Mouse (Mus musculus): Measurements from ENCODE around the gene Suv39h1. TPM values are rescaled to one million over a fixed set of nuclear protein-coding genes. Genes with fewer than 3 reads are reported as not detected.

Suv39h1 gene
- polyA plus RNA-seq (2015; fragmentation: Nextera tagmentation; extraction: Ambion mirVana) = 48.1 and 48.6 TPM in 2 replicates

DNA sequence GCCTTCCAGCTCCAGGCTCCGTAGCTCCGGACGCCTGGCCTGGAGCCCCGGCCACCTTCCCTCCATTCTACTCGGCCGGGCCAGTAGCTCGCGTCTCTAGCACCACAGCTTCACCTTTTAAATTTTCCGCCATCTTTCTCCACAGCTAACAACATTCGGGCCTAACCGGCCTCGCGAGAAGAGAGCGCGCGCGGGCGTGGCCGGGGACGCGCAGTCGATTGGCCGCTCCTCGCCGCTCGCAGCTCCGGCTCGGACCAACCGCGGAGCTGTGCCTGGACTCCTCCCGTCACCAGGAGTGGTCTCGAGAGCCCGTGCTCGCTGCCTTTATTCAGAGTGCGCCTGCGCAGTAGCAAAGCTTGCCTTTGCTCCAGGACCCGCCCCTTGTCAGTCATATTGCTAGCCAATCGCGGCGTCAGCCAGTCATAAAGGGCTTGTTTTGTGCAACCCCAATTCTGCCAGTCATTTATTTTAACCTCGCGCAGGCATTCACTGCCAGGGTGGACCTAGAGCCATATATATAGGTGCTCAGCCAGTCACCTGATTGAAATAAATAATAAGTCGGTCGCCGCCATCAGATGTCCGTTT is at the start of gene Suv39h1:
TSS of gene Suv39h1 (minus strand) at position 331 of the 585 bp plus-strand sequence.
- ATAC-seq = peak; percentile 97
- H3K9me3 ChIP-seq (ENCODE audit: control insufficient read depth, low read length) = no peaks in the 10 kb centered on the region
- H3K4me3 ChIP-seq (replicated peaks; ENCODE audit: low read length) = peak within 1 kb of the TSS; percentile 59
- H3K36me3 ChIP-seq (ENCODE audit: control insufficient read depth, insufficient read depth) = 0 out of 2 replicates have a peak, but pooled peaks cover 3% of the 10 kb centered on the region
- H3K4me2 ChIP-seq (ENCODE audit: low read length) = peak within 1 kb of the TSS; percentile 59
- 15% methylated on average over 41 of the region's 46 CpGs for WGBS
- no peaks in the 10 kb centered on the region; the same call in 1 of the 2 replicates for H3K4me1 ChIP-seq (replicated peaks; ENCODE audit: control insufficient read depth, insufficient read depth, low read length)
- no peaks in the 10 kb centered on the region for H3K27me3 ChIP-seq (replicated peaks; ENCODE audit: control insufficient read depth, insufficient read depth, low read length)
- H3K9ac ChIP-seq (replicated peaks; ENCODE audit: low read depth, low read length) = peak within 1 kb of the TSS; percentile 53
- peak within 1 kb of the TSS; percentile 84 for H3K27ac ChIP-seq (ENCODE audit: low read length)

DNA sequence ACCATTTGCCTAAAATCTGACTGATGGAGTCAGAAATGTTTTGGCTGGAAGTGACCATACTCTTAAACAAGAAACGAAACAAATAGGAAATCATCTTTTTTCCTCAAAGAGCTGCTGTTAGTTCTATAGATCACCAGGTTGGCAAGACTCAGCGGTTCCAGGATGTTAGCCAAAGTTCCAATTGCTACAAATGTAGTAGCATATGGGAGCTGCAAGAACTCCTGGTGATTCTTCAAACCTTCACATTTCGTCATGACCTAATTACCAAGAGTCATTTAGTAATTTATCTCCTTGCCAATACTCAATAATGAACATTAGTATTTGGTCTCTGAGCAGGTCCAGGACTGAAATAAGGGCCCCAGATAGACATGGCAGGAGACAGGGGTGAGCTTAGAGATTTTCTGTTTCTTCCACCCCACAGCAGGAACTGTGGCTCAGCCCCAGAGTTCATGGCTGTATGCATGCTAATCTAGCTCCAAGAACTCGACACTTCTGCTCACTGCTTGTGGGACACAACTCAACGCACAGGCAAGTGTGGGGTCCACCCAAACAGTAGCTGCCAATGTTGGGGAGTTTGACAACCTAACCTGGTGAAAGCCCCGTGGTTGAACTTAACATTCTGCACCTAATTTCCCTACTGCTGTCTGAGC is 49.4 kb upstream of the Suv39h1 start:
- Histone ChIP-seq H3K9me3 (ENCODE audit: control insufficient read depth, low read length) (no peaks in the 10 kb centered on the region; the same call in 1 of the 2 replicates), H3K4me3 (replicated peaks; ENCODE audit: low read length) (no peak overlapping the region)

DNA sequence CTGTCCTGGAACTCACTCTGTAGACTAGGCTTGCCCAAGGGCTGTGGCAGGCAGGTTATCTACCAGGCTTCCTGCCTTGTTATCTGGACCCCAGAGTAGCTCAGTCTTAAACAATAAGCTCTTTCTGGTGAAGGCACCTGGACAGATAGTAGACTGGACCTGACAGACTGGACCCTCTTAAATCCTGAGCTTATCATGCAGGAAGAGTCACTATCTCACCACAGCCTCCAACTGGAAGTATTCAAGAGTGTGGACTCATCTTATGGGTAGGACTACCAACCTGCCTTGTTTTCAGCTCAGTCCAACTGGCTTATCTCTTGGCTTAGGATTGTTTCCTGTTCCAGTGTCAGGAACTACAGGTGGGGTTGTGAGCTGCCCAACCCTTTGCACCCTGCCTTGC is 42.7 kb upstream of the Suv39h1 start:
- no peak overlapping the region for H3K4me3 ChIP-seq (replicated peaks; ENCODE audit: low read length)
- no peaks in the 10 kb centered on the region for H3K36me3 ChIP-seq (ENCODE audit: control insufficient read depth, insufficient read depth)
- H3K4me1 ChIP-seq (replicated peaks; ENCODE audit: control insufficient read depth, insufficient read depth, low read length) = no peaks in the 10 kb centered on the region
- no peaks in the 10 kb centered on the region for H3K9me3 ChIP-seq (ENCODE audit: control insufficient read depth, low read length)
- ATAC-seq = no peak
- H3K27me3 ChIP-seq (replicated peaks; ENCODE audit: control insufficient read depth, insufficient read depth, low read length) = no peaks in the 10 kb centered on the region
- H3K9ac ChIP-seq (replicated peaks; ENCODE audit: low read depth, low read length) = no peak overlapping the region
- H3K27ac ChIP-seq (ENCODE audit: low read length) = no peak overlapping the region
- H3K4me2 ChIP-seq (ENCODE audit: low read length) = no peak overlapping the region

More for the DNA sequence above, 49.4 kb upstream of the Suv39h1 start:
- Histone ChIP-seq H3K9ac (replicated peaks; ENCODE audit: low read depth, low read length) (no peak overlapping the region), H3K27me3 (replicated peaks; ENCODE audit: control insufficient read depth, insufficient read depth, low read length) (no peaks in the 10 kb centered on the region), H3K4me2 (ENCODE audit: low read length) (no peak overlapping the region), H3K27ac (ENCODE audit: low read length) (no peak overlapping the region), H3K36me3 (ENCODE audit: control insufficient read depth, insufficient read depth) (peaks cover 6% of the 10 kb centered on the region), H3K4me1 (replicated peaks; ENCODE audit: control insufficient read depth, insufficient read depth, low read length) (no peaks in the 10 kb centered on the region)
- WGBS = 84% methylated on average over 6 of the region's 6 CpGs
- ATAC-seq = no peak

DNA sequence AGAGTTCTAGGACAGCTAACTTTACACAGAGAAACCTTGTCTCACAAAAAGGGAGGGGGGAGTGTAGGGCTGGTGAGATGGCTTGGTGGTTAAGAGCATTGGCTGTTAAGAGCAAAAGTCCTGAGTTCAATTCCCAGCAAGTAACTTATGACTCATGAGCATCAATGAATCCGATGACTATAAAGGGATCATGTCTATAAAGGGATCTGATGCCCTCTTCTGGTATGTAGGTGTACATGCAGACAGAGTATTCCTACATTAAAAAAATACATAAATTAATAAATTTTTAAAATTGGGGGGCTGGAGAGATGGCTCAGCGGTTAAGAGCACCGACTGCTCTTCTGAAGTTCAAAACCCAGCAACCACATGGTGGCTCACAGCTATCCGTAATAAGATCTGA is 40.7 kb upstream of the Suv39h1 start:
- H3K27ac ChIP-seq (ENCODE audit: low read length) = no peak overlapping the region
- no peak overlapping the region for H3K9ac ChIP-seq (replicated peaks; ENCODE audit: low read depth, low read length)
- no peak overlapping the region for H3K4me2 ChIP-seq (ENCODE audit: low read length)
- ATAC-seq = no peak
- no peak overlapping the region for H3K4me3 ChIP-seq (replicated peaks; ENCODE audit: low read length)
- no peaks in the 10 kb centered on the region for H3K4me1 ChIP-seq (replicated peaks; ENCODE audit: control insufficient read depth, insufficient read depth, low read length)
- no peaks in the 10 kb centered on the region for H3K36me3 ChIP-seq (ENCODE audit: control insufficient read depth, insufficient read depth)
- no peaks in the 10 kb centered on the region for H3K27me3 ChIP-seq (replicated peaks; ENCODE audit: control insufficient read depth, insufficient read depth, low read length)
- 81% methylated on average over 4 of the region's 4 CpGs for WGBS
- no peaks in the 10 kb centered on the region for H3K9me3 ChIP-seq (ENCODE audit: control insufficient read depth, low read length)

DNA sequence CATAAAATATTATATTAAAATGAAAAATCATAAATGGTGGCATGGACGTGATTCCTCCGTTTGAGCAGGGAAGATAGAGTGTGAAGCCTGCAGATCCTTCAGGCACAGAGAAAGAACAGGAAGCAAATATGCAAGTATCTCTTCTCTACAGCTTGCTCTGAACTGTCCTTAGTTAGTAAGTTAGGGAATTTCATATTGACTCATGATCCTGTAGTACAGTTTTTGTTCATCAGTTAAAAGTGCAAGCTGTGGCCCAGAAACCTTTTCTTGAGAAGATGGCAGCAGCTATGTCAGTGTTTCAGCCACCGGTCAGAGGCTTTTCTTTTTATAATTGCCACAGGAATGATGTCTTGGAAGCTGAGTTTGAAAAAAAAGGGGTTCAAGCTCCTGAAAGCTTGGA is 30.5 kb upstream of the Suv39h1 start:
- H3K4me2 ChIP-seq (ENCODE audit: low read length) = no peak overlapping the region
- H3K4me1 ChIP-seq (replicated peaks; ENCODE audit: control insufficient read depth, insufficient read depth, low read length) = peaks cover 5% of the 10 kb centered on the region; the same call in 1 of the 2 replicates
- no peak overlapping the region for H3K4me3 ChIP-seq (replicated peaks; ENCODE audit: low read length)
- no peak for ATAC-seq
- H3K9ac ChIP-seq (replicated peaks; ENCODE audit: low read depth, low read length) = no peak overlapping the region
- H3K9me3 ChIP-seq (ENCODE audit: control insufficient read depth, low read length) = no peaks in the 10 kb centered on the region
- no peaks in the 10 kb centered on the region for H3K36me3 ChIP-seq (ENCODE audit: control insufficient read depth, insufficient read depth)
- no peak overlapping the region for H3K27ac ChIP-seq (ENCODE audit: low read length)
- 98% methylated on average over 3 of the region's 3 CpGs for WGBS
- H3K27me3 ChIP-seq (replicated peaks; ENCODE audit: control insufficient read depth, insufficient read depth, low read length) = no peaks in the 10 kb centered on the region

DNA sequence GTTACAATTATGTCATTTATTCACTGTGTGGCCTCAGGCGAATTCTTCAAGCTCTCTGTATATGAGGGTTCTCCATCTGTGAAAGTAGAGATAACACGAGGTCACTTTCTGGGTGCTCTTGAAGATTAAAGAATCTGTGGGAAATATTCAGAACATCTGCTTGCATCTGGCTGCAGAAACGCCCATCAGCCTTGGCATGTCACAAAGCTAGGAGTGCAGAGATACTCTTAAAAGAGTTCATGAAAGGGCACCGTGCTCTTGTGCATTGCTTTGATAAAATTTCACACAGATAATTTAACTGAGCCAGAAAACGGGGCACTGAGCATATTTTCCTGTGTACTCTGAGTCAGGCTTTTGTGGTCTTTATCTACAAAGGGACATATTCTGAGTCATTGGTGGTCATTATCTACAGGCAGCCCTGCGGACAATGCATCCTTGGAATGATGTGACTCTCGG is 27.7 kb upstream of the Suv39h1 start:
- Histone ChIP-seq H3K27me3 (replicated peaks; ENCODE audit: control insufficient read depth, insufficient read depth, low read length) (no peaks in the 10 kb centered on the region), H3K4me3 (replicated peaks; ENCODE audit: low read length) (no peak overlapping the region), H3K4me2 (ENCODE audit: low read length) (no peak overlapping the region), H3K9ac (replicated peaks; ENCODE audit: low read depth, low read length) (no peak overlapping the region), H3K9me3 (ENCODE audit: control insufficient read depth, low read length) (no peaks in the 10 kb centered on the region), H3K27ac (ENCODE audit: low read length) (no peak overlapping the region), H3K4me1 (replicated peaks; ENCODE audit: control insufficient read depth, insufficient read depth, low read length) (peaks cover 5% of the 10 kb centered on the region; the same call in 1 of the 2 replicates), H3K36me3 (ENCODE audit: control insufficient read depth, insufficient read depth) (no peaks in the 10 kb centered on the region)
- no peak for ATAC-seq
- WGBS = 68% methylated on average over 7 of the region's 7 CpGs

DNA sequence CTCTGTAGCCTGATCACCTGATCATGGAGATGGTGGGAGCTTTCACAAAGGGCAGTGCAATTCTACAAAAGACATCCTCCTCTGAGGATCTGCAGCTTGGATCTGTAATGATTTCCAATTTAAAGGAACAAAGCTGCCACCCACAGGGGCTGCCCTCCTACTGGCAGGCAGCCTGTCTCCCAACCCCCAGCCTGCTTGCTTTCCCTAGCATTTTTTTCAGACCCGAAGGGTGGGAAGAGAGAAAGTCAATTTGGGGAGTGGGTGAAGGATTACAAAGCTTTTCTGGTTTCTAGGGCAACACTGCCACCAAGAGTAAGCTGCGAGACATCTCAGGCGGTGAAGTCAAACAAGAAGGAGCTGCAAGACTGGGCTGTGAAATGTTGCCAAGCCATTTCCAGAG is 26.5 kb upstream of the Suv39h1 start:
- Histone ChIP-seq H3K36me3 (ENCODE audit: control insufficient read depth, insufficient read depth) (no peaks in the 10 kb centered on the region), H3K27me3 (replicated peaks; ENCODE audit: control insufficient read depth, insufficient read depth, low read length) (no peaks in the 10 kb centered on the region), H3K4me1 (replicated peaks; ENCODE audit: control insufficient read depth, insufficient read depth, low read length) (peaks cover 5% of the 10 kb centered on the region; the same call in 1 of the 2 replicates), H3K27ac (ENCODE audit: low read length) (peak overlapping the region; percentile 87), H3K4me3 (replicated peaks; ENCODE audit: low read length) (no peak overlapping the region), H3K4me2 (ENCODE audit: low read length) (peak overlapping the region; percentile 9), H3K9ac (replicated peaks; ENCODE audit: low read depth, low read length) (no peak overlapping the region), H3K9me3 (ENCODE audit: control insufficient read depth, low read length) (no peaks in the 10 kb centered on the region)
- 9% methylated on average over 3 of the region's 3 CpGs for WGBS
- ATAC-seq = peak; percentile 62

DNA sequence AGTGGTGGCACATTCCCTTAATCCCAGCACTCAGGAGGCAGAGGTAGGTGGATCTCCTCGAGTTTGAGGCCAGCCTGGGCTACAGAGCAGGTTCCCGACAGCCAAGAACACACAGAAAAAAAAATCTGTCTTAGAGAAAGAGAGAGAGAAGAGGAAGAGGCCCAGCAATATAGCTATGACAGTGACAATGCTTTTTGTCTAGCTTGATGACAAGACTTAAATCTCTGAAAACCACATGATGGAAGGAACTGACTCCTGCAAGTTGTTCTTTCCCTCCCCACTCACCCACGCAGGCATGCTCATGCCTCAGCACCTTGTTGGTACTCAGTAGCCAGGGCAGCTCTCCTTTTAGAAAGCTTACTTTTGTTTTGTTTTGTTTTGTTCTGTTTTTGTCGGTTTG is 24.9 kb upstream of the Suv39h1 start:
- no peaks in the 10 kb centered on the region for H3K36me3 ChIP-seq (ENCODE audit: control insufficient read depth, insufficient read depth)
- 46% methylated on average over 4 of the region's 4 CpGs for WGBS
- no peaks in the 10 kb centered on the region for H3K9me3 ChIP-seq (ENCODE audit: control insufficient read depth, low read length)
- H3K27me3 ChIP-seq (replicated peaks; ENCODE audit: control insufficient read depth, insufficient read depth, low read length) = no peaks in the 10 kb centered on the region
- H3K4me3 ChIP-seq (replicated peaks; ENCODE audit: low read length) = no peak overlapping the region
- H3K4me2 ChIP-seq (ENCODE audit: low read length) = no peak overlapping the region
- no peak overlapping the region for H3K27ac ChIP-seq (ENCODE audit: low read length)
- no peak for ATAC-seq
- peaks cover 5% of the 10 kb centered on the region; the same call in 1 of the 2 replicates for H3K4me1 ChIP-seq (replicated peaks; ENCODE audit: control insufficient read depth, insufficient read depth, low read length)
- H3K9ac ChIP-seq (replicated peaks; ENCODE audit: low read depth, low read length) = no peak overlapping the region

DNA sequence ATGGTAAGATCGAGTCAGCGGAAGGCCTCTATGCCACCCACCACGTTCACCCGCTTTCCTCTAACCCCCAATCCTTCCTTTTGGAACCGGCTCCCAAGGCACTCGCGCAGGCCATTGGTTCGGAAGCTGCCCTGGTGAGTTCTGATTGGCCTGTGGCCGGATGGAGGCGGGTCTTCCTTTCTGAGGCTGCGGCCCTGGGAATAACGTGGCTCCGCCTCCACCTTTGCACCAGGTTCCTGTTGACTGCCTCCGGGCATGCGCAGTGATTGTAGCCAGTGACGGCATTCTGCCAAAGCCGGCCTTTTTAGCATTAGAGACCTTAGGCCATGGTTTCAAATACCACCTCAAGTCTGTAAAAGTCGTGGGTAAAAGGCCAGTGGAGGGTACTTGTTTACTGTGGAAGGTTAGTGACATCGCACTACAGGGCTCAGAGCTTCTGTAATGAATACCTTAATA is 22.3 kb upstream of the Suv39h1 start:
- peaks cover 5% of the 10 kb centered on the region; the same call in 1 of the 2 replicates for H3K4me1 ChIP-seq (replicated peaks; ENCODE audit: control insufficient read depth, insufficient read depth, low read length)
- H3K9me3 ChIP-seq (ENCODE audit: control insufficient read depth, low read length) = no peaks in the 10 kb centered on the region
- H3K9ac ChIP-seq (replicated peaks; ENCODE audit: low read depth, low read length) = peak overlapping the region; percentile 44; the same call in 1 of the 2 replicates
- ATAC-seq = peak; percentile 89
- H3K4me2 ChIP-seq (ENCODE audit: low read length) = peak overlapping the region; percentile 51
- H3K27me3 ChIP-seq (replicated peaks; ENCODE audit: control insufficient read depth, insufficient read depth, low read length) = no peaks in the 10 kb centered on the region
- 19% methylated on average over 19 of the region's 19 CpGs for WGBS
- peak overlapping the region; percentile 39 for H3K4me3 ChIP-seq (replicated peaks; ENCODE audit: low read length)
- 0 out of 2 replicates have a peak overlapping the region, but pooled peaks have one; percentile 33 for H3K27ac ChIP-seq (ENCODE audit: low read length)
- H3K36me3 ChIP-seq (ENCODE audit: control insufficient read depth, insufficient read depth) = no peaks in the 10 kb centered on the region

Data from forebrain, embryonic 16.5 days (tissue).